Mouse (Mus musculus): ENCODE measurements around the gene Meis3. TPM values are rescaled to one million over a fixed set of nuclear protein-coding genes. Genes with fewer than 3 reads are reported as not detected.

Meis3 gene
- polyA plus RNA-seq, 1 experiment = 3.8 TPM

GRCm38 (mm10) chr7:16161302-16161701, 13.6 kb upstream of the Meis3 start:
- DNase-seq = no peak
- no peaks in the 10 kb centered on the region for H3K36me3 ChIP-seq (ENCODE audit: control insufficient read depth, insufficient read depth, low read length)
- H3K27ac ChIP-seq (ENCODE audit: insufficient read depth, low read depth, low read length) = no peak overlapping the region
- TF ChIP-seq POLR2A (IDR thresholded peaks at IDR 0.05; ENCODE audit: low read depth, low read length) (no peak), CTCF (conservative IDR thresholded peaks at IDR 0.05; ENCODE audit: insufficient read depth, insufficient read length, low read depth, low read length) (no peak)
- no peaks in the 10 kb centered on the region for H3K27me3 ChIP-seq (replicated peaks; ENCODE audit: control insufficient read depth, insufficient read depth, low read length)
- H3K4me3 ChIP-seq (ENCODE audit: insufficient read depth, low read depth, low read length) = no peak overlapping the region
- H3K4me1 ChIP-seq (ENCODE audit: control insufficient read depth, insufficient read depth, low read length) = no peaks in the 10 kb centered on the region
- 88% methylated on average over 9 of the region's 9 CpGs for WGBS

- H3K4me3 ChIP-seq (ENCODE audit: insufficient read depth, low read depth, low read length) = no peak overlapping the region
- no peaks in the 10 kb centered on the region for H3K4me1 ChIP-seq (ENCODE audit: control insufficient read depth, insufficient read depth, low read length)
- 73% methylated on average over 7 of the region's 7 CpGs for WGBS
- no peak overlapping the region for H3K27ac ChIP-seq (ENCODE audit: insufficient read depth, low read depth, low read length)
- no peaks in the 10 kb centered on the region for H3K36me3 ChIP-seq (ENCODE audit: control insufficient read depth, insufficient read depth, low read length)
- no peak for TF ChIP-seq POLR2A (IDR thresholded peaks at IDR 0.05; ENCODE audit: low read depth, low read length)
- TF ChIP-seq CTCF (conservative IDR thresholded peaks at IDR 0.05; ENCODE audit: insufficient read depth, insufficient read length, low read depth, low read length) = no peak
- no peaks in the 10 kb centered on the region for H3K27me3 ChIP-seq (replicated peaks; ENCODE audit: control insufficient read depth, insufficient read depth, low read length)
- no peak for DNase-seq
Observed at GRCm38 (mm10) chr7:16162036-16162435, 12.9 kb upstream of the Meis3 start.

- TF ChIP-seq CTCF (conservative IDR thresholded peaks at IDR 0.05; ENCODE audit: insufficient read depth, insufficient read length, low read depth, low read length) (no peak), POLR2A (IDR thresholded peaks at IDR 0.05; ENCODE audit: low read depth, low read length) (no peak)
- no peaks in the 10 kb centered on the region for H3K4me1 ChIP-seq (ENCODE audit: control insufficient read depth, insufficient read depth, low read length)
- no peak for DNase-seq
- no peak overlapping the region for H3K27ac ChIP-seq (ENCODE audit: insufficient read depth, low read depth, low read length)
- no peak overlapping the region for H3K4me3 ChIP-seq (ENCODE audit: insufficient read depth, low read depth, low read length)
- H3K27me3 ChIP-seq (replicated peaks; ENCODE audit: control insufficient read depth, insufficient read depth, low read length) = no peaks in the 10 kb centered on the region
- no peaks in the 10 kb centered on the region for H3K36me3 ChIP-seq (ENCODE audit: control insufficient read depth, insufficient read depth, low read length)
- 8% methylated on average over 1 of the region's 1 CpGs for WGBS
Observed at GRCm38 (mm10) chr7:16172141-16172581, 2.7 kb upstream of the Meis3 start.

GRCm38 (mm10) chr7:16172586-16173140, 2.2 kb upstream of the Meis3 start:
- no peaks in the 10 kb centered on the region for H3K27me3 ChIP-seq (replicated peaks; ENCODE audit: control insufficient read depth, insufficient read depth, low read length)
- no peak overlapping the region for H3K4me3 ChIP-seq (ENCODE audit: insufficient read depth, low read depth, low read length)
- no peak for DNase-seq
- no peak for TF ChIP-seq CTCF (conservative IDR thresholded peaks at IDR 0.05; ENCODE audit: insufficient read depth, insufficient read length, low read depth, low read length)
- TF ChIP-seq POLR2A (IDR thresholded peaks at IDR 0.05; ENCODE audit: low read depth, low read length) = no peak
- 19% methylated on average over 1 of the region's 1 CpGs for WGBS
- H3K4me1 ChIP-seq (ENCODE audit: control insufficient read depth, insufficient read depth, low read length) = no peaks in the 10 kb centered on the region
- no peak overlapping the region for H3K27ac ChIP-seq (ENCODE audit: insufficient read depth, low read depth, low read length)
- no peaks in the 10 kb centered on the region for H3K36me3 ChIP-seq (ENCODE audit: control insufficient read depth, insufficient read depth, low read length)

GRCm38 (mm10) chr7:16173146-16173545, 1.7 kb upstream of the Meis3 start:
- Histone ChIP-seq H3K27me3 (replicated peaks; ENCODE audit: control insufficient read depth, insufficient read depth, low read length) (no peaks in the 10 kb centered on the region), H3K4me1 (ENCODE audit: control insufficient read depth, insufficient read depth, low read length) (no peaks in the 10 kb centered on the region), H3K4me3 (ENCODE audit: insufficient read depth, low read depth, low read length) (no peak overlapping the region), H3K27ac (ENCODE audit: insufficient read depth, low read depth, low read length) (no peak overlapping the region), H3K36me3 (ENCODE audit: control insufficient read depth, insufficient read depth, low read length) (no peaks in the 10 kb centered on the region)
- 22% methylated on average over 5 of the region's 5 CpGs for WGBS
- TF ChIP-seq POLR2A (IDR thresholded peaks at IDR 0.05; ENCODE audit: low read depth, low read length) (no peak), CTCF (conservative IDR thresholded peaks at IDR 0.05; ENCODE audit: insufficient read depth, insufficient read length, low read depth, low read length) (no peak)
- DNase-seq = no peak

- Histone ChIP-seq H3K4me3 (ENCODE audit: insufficient read depth, low read depth, low read length) (peak overlapping the region; percentile 51), H3K27me3 (replicated peaks; ENCODE audit: control insufficient read depth, insufficient read depth, low read length) (no peaks in the 10 kb centered on the region), H3K4me1 (ENCODE audit: control insufficient read depth, insufficient read depth, low read length) (no peaks in the 10 kb centered on the region), H3K27ac (ENCODE audit: insufficient read depth, low read depth, low read length) (no peak overlapping the region), H3K36me3 (ENCODE audit: control insufficient read depth, insufficient read depth, low read length) (no peaks in the 10 kb centered on the region)
- DNase-seq = no peak
- under 1% methylated on average over 10 of the region's 10 CpGs for WGBS
- no peak for TF ChIP-seq POLR2A (IDR thresholded peaks at IDR 0.05; ENCODE audit: low read depth, low read length)
- no peak for TF ChIP-seq CTCF (conservative IDR thresholded peaks at IDR 0.05; ENCODE audit: insufficient read depth, insufficient read length, low read depth, low read length)
Observed at GRCm38 (mm10) chr7:16175542-16175931, 647 bp downstream of the Meis3 start.

GRCm38 (mm10) chr7:16178114-16178513, 3.2 kb downstream of the Meis3 start:
- 81% methylated on average over 4 of the region's 4 CpGs for WGBS
- DNase-seq = no peak
- H3K4me3 ChIP-seq (ENCODE audit: insufficient read depth, low read depth, low read length) = no peak overlapping the region
- no peaks in the 10 kb centered on the region for H3K4me1 ChIP-seq (ENCODE audit: control insufficient read depth, insufficient read depth, low read length)
- H3K36me3 ChIP-seq (ENCODE audit: control insufficient read depth, insufficient read depth, low read length) = no peaks in the 10 kb centered on the region
- no peaks in the 10 kb centered on the region for H3K27me3 ChIP-seq (replicated peaks; ENCODE audit: control insufficient read depth, insufficient read depth, low read length)
- no peak overlapping the region for H3K27ac ChIP-seq (ENCODE audit: insufficient read depth, low read depth, low read length)
- no peak for TF ChIP-seq CTCF (conservative IDR thresholded peaks at IDR 0.05; ENCODE audit: insufficient read depth, insufficient read length, low read depth, low read length)
- TF ChIP-seq POLR2A (IDR thresholded peaks at IDR 0.05; ENCODE audit: low read depth, low read length) = no peak

Measured in kidney, adult 2 months (tissue).